Mouse (Mus musculus): ENCODE measurements around the gene Adamts2.

DNA sequence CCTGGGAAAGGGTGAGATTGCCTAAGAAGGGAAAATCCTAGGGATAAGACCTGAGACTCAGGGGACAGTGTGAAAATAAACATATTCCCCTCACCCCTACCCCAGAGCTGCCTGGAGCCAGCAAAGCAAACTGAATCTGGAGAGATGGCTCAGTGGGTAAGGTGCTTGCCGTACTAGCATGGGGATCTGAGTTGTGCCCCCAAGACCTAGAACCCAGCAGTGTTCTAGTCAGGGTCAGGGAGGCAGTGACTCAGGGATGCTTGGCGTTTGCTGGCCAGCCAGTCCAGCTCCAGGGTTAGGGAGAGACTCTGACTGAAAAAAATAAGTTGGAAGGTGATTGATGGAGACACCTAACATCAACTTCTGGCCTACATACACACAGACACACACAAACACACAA, 5.3 kb upstream of the Adamts2 start:
- TF ChIP-seq CTCF (IDR thresholded peaks at IDR 0.05; ENCODE audit: low read depth), result no peak
- no peak for TF ChIP-seq EP300 (IDR thresholded peaks at IDR 0.05; ENCODE audit: low read depth)

Measured in liver, postnatal 0 days (tissue).